Mouse (Mus musculus): ENCODE data around the gene Lgr4.

Gene Lgr4

DNA sequence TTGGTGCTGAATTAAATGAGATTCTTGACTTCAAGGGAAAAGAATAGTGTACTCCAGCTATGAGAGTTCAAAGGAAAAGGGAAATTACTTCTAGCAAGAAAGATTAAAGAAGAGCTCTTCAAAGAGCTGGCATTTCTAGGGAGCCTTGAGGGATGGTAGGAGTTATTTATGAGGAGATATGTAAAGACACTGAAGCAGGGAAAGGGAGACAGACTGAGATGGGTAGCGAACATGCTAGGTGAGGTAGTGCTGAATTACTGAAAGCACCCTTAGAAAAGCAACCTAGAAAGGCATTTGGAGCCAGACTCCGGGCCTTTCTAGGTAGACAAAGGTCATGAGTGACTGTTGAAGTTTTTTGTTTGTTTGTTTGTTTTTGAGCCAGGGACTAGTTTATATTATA lies 58.7 kb downstream of the Lgr4 start:
- no peak for DNase-seq (ENCODE audit: low read depth)

- no peak for DNase-seq (ENCODE audit: low read depth)
Observed at GRCm38 (mm10) chr2:109977322-109977721, 59.9 kb downstream of the Lgr4 start.

DNA sequence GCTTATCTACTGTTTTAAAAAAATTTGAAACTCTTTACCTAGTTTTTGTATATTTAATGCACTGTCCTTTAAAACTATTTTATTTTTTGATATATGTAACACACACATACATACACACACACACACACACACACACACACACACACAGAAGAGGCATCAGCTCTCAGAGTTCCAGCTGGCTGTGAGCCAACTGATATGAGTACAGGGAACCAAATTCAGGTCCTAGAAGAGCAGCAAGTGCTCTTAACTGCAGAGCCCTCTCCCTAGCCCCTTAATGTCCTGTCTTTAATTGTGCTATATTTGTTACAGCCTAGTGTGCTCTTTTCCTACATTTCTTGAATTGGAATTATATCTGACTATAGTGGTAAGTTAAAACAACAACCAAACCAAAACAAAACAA lies 61.8 kb downstream of the Lgr4 start:
- no peak for DNase-seq (ENCODE audit: low read depth)

DNA sequence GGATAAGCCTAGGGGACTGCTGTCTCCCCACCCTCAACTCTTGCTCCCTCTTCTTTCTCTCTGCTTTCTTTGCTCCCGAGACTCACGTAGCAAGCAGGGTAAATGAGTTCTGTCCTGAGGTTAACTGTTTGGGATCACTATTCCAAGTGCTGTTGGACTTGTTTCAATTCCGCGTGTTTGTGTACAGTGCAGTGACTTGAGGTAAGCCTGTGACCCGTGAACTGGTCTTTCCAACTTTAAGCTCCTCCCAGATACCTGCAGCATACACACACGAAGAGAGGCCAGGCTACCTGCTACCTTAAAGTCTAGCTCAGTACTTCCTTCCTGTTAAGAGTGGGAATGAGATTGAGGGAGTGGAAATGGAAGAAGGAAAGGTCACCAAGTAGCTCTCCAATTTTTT lies 66.0 kb downstream of the Lgr4 start:
- no peak for DNase-seq (ENCODE audit: low read depth)

GRCm38 (mm10) chr2:109984930-109985329 lies 67.5 kb downstream of the Lgr4 start:
- peak; percentile 23 for DNase-seq (ENCODE audit: low read depth)

- DNase-seq (ENCODE audit: low read depth): no peak
Observed at GRCm38 (mm10) chr2:109985560-109985959, 68.1 kb downstream of the Lgr4 start.

DNA sequence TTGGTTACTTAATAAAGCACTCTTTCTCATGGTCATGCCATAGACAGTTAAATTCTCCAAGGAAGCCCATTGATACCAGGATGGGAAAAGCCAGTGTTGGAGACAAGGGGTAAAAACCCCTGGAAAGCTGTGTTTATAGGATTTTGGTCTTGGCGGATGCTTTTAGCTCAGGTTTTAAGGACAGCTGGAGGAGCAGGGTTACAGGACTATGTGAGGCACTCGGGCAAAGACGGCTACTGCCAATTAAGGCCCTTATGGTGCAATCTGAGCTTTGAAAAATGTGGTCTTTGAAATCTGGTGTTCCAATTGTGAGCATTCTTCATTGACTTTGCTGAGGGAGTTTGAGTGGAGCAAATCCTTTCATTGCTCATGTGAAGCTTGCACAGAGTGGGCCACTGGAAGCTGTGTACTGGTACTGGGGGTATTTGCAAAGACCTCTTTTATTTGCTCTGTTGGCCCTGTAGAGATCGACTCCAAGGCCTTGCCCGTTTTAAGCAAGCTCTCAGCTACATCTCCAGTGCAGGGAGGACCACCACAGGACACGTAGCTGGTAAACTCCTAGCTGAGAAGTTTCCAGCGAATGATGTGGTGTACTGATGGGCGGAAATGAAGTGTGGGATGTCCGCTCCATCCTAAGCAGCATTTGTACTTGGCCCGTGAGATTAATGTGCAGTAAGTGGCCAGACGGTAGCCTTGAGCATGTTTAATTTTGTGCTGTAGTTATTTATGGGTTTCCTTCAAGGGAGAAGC lies 68.8 kb downstream of the Lgr4 start:
- DNase-seq (ENCODE audit: low read depth): no peak

- DNase-seq (ENCODE audit: low read depth): no peak
Observed at GRCm38 (mm10) chr2:109987946-109988345, 70.5 kb downstream of the Lgr4 start.

DNA sequence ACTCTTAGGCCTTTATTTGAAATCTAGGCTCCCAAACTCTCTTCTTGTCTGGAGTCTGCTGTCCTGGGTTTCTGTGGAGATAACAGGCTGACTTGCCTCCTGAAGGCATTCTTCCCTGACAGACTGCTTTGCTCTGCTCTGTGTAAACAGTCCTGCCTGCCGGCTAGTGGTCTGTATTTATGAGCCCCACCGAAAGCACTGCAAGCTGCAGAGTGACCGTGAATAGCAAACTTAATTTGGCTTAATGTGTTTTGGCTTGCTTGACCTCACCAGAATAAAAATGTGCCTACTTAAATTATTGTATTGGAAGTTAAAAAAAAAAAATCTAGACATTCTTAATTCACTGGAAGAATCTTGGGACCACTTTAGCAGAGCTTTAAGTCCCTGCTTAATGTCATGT lies 71.7 kb downstream of the Lgr4 start:
- DNase-seq (ENCODE audit: low read depth): no peak

- DNase-seq (ENCODE audit: low read depth): no peak
Observed at GRCm38 (mm10) chr2:109989679-109990473, 72.4 kb downstream of the Lgr4 start.

- DNase-seq (ENCODE audit: low read depth): no peak
Observed at GRCm38 (mm10) chr2:109991754-109992153, 74.3 kb downstream of the Lgr4 start.

- DNase-seq (ENCODE audit: low read depth): no peak
Observed at GRCm38 (mm10) chr2:109992448-109993073, 75.1 kb downstream of the Lgr4 start.

- no peak for DNase-seq (ENCODE audit: low read depth)
Observed at GRCm38 (mm10) chr2:109993404-109993803, 76.0 kb downstream of the Lgr4 start.

GRCm38 (mm10) chr2:109995061-109995460 lies 77.6 kb downstream of the Lgr4 start:
- DNase-seq (ENCODE audit: low read depth): no peak

GRCm38 (mm10) chr2:109996411-109996810 lies 79.0 kb downstream of the Lgr4 start:
- DNase-seq (ENCODE audit: low read depth): no peak

GRCm38 (mm10) chr2:110004668-110005067 lies 87.2 kb downstream of the Lgr4 start:
- peak; percentile 28 for DNase-seq (ENCODE audit: low read depth)

GRCm38 (mm10) chr2:110005164-110005563 lies 87.7 kb downstream of the Lgr4 start:
- DNase-seq (ENCODE audit: low read depth): peak; percentile 59

- DNase-seq (ENCODE audit: low read depth): no peak
Observed at GRCm38 (mm10) chr2:110005596-110006239, 88.3 kb downstream of the Lgr4 start.

GRCm38 (mm10) chr2:110007423-110008267 lies 90.2 kb downstream of the Lgr4 start:
- no peak for DNase-seq (ENCODE audit: low read depth)

- DNase-seq (ENCODE audit: low read depth): no peak
Observed at GRCm38 (mm10) chr2:110009449-110009848, 92.0 kb downstream of the Lgr4 start.

DNA sequence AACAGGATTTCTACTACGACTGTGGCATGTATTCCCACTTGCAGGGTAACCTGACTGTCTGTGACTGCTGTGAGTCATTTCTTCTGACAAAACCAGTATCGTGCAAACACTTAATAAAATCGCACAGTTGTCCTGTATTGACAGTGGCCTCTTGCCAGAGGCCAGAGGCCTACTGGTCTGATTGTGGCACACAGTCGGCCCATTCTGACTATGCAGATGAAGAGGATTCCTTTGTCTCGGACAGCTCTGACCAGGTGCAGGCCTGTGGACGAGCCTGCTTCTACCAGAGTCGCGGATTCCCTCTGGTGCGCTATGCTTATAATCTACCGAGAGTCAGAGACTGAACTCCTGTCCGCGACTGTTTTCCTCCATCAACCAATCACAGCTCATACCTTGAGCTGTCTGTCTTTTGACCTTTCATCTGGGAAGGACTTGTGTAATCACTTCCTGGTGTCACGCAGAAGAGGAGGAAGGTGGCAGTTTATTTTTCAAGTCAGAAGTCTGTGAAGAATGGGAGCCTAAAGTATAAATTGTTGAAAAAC lies 94.8 kb downstream of the Lgr4 start:
- DNase-seq (ENCODE audit: low read depth): no peak
